Mouse (Mus musculus) forebrain, embryonic 13.5 days (tissue): ENCODE data around the gene Ptpn3. TPM values are rescaled to one million over a fixed set of nuclear protein-coding genes. Genes with fewer than 3 reads are reported as not detected.
A peak's percentile ranks its signal among the peaks of the same experiment; 100 is the strongest.

Experiments
- ATAC-seq: fragments of 200-750 bp; cut with Nextera tagmentation; 2 replicates; pipeline ENCODE4 v1.8.0; 2017
- H3K27ac ChIP-seq: fragments of 300-500 bp; sonication (generic); 2 replicates; pipeline ENCODE4 v1.5.1; 2015; ENCODE audit warnings: inconsistent platforms, mild to moderate bottlenecking, moderate library complexity
- H3K27me3 ChIP-seq: fragments of 300-500 bp; sonication (generic); 2 replicates; pipeline ENCODE4 v1.6.1; 2015; ENCODE audit warnings: mild to moderate bottlenecking, inconsistent platforms
- H3K36me3 ChIP-seq: fragments of 300-500 bp; sonication (generic); 2 replicates; pipeline ENCODE4 v1.6.1; 2015; ENCODE audit warnings: mild to moderate bottlenecking, inconsistent platforms; ENCODE audit not compliant: poor library complexity, severe bottlenecking
- H3K4me1 ChIP-seq: fragments of 300-500 bp; sonication (generic); 2 replicates; pipeline ENCODE4 v1.6.1; 2015; ENCODE audit warnings: inconsistent platforms
- H3K4me2 ChIP-seq: fragments of 300-500 bp; sonication (generic); 2 replicates; pipeline ENCODE4 v1.6.1; 2015; ENCODE audit warnings: inconsistent platforms, mild to moderate bottlenecking, moderate library complexity
- H3K4me3 ChIP-seq: fragments of 300-500 bp; sonication (generic); 2 replicates; pipeline ENCODE4 v1.5.1; 2015; ENCODE audit warnings: mild to moderate bottlenecking, inconsistent platforms
- H3K9ac ChIP-seq: fragments of 300-500 bp; sonication (generic); 2 replicates; pipeline ENCODE4 v1.6.1; 2015; ENCODE audit warnings: mild to moderate bottlenecking, inconsistent platforms
- H3K9me3 ChIP-seq: fragments of 300-500 bp; sonication (generic); replicated peaks from 2 replicates; pipeline ENCODE4 v1.6.1; 2016; ENCODE audit warnings: inconsistent platforms
- WGBS: fragments of 180-500 bp; shearing (Covaris S2); methylation state at CpG from one replicate; pipeline ENCODE4 v1.1.7; 2015; 5-methylcytosine and 5-hydroxymethylcytosine counted together
- polyA plus RNA-seq: library from polyadenylated mRNA; unstranded; fragments of >200 nt; fragmentation: Nextera tagmentation; extraction: Ambion mirVana; gene quantifications from 2 replicates; pipeline ENCODE4 v1.2.1, GENCODE M21; 2015

The Ptpn3 gene
- polyA plus RNA-seq, 1 experiment from 2014 or later = 0.63 TPM

DNA sequence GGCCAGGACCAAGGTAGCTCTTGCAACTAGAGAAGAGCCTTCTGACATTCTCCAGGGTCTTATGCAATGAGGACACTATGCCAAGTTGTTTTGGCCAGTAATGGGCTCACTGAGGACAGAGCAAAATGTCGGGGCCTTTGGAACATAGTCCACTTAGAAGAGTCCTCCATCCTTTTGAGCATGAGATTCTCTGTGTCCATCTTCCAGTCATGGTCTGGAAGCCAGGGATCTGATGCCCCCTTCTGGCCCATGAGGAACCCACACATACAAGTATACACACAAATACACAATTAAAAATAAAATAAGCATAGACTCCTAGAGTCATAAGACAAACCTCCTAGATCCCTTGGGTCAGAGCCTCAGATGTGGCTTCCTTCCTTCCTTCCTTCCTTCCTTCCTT is 120.1 kb downstream of the Ptpn3 start:
- H3K36me3 ChIP-seq = no peaks in the 10 kb centered on the region
- ATAC-seq = no peak
- 56% methylated on average over 1 of the region's 1 CpGs for WGBS

DNA sequence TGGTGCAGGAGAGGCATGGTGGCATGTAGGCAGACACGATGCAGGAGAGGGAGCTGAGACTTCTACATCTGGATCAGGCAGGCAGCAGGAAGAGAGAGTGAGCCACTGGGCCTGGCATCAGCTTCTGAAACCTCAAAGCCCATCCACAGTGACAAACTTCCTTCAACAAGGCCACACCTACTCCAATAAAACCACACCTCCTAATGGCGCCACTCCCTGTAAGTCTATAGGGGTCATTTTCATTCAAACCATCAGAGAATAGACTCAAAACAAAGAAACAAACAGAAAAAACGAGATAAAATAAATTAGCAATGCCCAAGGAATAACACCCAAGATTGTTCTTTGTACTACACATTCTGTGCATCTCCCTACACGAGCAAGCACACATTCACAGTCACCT is 122.8 kb downstream of the Ptpn3 start:
- 66% methylated on average over 4 of the region's 4 CpGs for WGBS
- Histone ChIP-seq H3K4me2 (no peak overlapping the region), H3K9ac (no peak overlapping the region), H3K4me3 (no peak overlapping the region), H3K9me3 (no peaks in the 10 kb centered on the region), H3K36me3 (no peaks in the 10 kb centered on the region), H3K27me3 (no peaks in the 10 kb centered on the region), H3K27ac (no peak overlapping the region), H3K4me1 (0 out of 2 replicates have a peak, but pooled peaks cover 5% of the 10 kb centered on the region)
- ATAC-seq = no peak

More for the DNA sequence above, 120.1 kb downstream of the Ptpn3 start:
- no peak overlapping the region for H3K9ac ChIP-seq
- H3K27ac ChIP-seq = no peak overlapping the region
- H3K4me2 ChIP-seq = no peak overlapping the region
- H3K4me1 ChIP-seq = no peaks in the 10 kb centered on the region
- H3K4me3 ChIP-seq = no peak overlapping the region
- no peaks in the 10 kb centered on the region for H3K27me3 ChIP-seq
- H3K9me3 ChIP-seq = no peaks in the 10 kb centered on the region

DNA sequence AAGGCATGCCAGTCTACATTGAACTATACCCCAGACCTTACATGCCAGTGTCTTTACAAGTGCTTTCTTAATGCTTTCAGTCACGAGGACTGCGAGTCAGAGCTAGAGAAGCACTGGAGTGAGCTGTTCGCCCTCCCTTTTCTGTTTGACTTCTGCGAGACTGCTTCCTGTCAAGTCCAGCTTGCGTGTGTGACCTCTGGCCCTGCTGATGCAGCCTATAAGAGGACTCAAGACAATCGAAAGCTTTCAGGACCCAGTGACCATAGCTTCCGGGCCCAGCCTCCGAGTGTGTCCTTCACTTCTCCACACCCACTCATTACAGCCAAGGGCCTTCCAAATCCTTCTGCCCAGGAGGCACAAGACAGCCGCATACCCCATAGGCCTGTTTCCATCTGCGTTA is 126.3 kb downstream of the Ptpn3 start:
- Histone ChIP-seq H3K27me3 (no peaks in the 10 kb centered on the region), H3K36me3 (no peaks in the 10 kb centered on the region), H3K9me3 (no peaks in the 10 kb centered on the region), H3K4me3 (no peak overlapping the region), H3K4me2 (no peak overlapping the region), H3K27ac (no peak overlapping the region), H3K9ac (no peak overlapping the region), H3K4me1 (0 out of 2 replicates have a peak, but pooled peaks cover 5% of the 10 kb centered on the region)
- ATAC-seq = no peak
- WGBS = 83% methylated on average over 10 of the region's 10 CpGs

DNA sequence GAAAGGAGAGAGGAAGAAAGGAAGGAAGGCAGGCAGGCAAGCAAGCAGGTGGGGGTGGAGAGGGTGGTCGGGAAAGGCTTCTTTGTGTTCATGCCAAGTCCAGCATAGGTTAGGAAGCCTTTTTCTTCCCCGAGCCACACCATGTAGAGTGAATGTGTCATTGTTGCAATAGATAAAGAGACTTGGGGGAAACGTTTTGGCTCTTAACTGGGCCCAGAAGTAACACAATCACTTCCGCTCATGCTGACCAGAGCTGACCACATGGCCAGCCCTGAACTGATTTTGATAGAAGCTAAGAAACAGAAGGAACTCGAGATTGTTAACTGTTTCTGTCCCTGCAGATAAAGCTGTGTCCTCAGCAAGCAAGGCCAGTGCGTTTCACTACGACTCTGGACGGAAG is 128.8 kb downstream of the Ptpn3 start:
- no peak overlapping the region for H3K27ac ChIP-seq
- WGBS = 53% methylated on average over 8 of the region's 8 CpGs
- H3K4me3 ChIP-seq = no peak overlapping the region
- H3K9me3 ChIP-seq = no peaks in the 10 kb centered on the region
- H3K4me2 ChIP-seq = no peak overlapping the region
- no peaks in the 10 kb centered on the region for H3K36me3 ChIP-seq
- no peak for ATAC-seq
- H3K4me1 ChIP-seq = 0 out of 2 replicates have a peak, but pooled peaks cover 5% of the 10 kb centered on the region
- no peaks in the 10 kb centered on the region for H3K27me3 ChIP-seq
- H3K9ac ChIP-seq = no peak overlapping the region

GRCm38 (mm10) chr4:57171817-57172216 is 129.8 kb downstream of the Ptpn3 start:
- Histone ChIP-seq H3K27ac (no peak overlapping the region), H3K27me3 (no peaks in the 10 kb centered on the region), H3K9ac (no peak overlapping the region), H3K36me3 (no peaks in the 10 kb centered on the region), H3K4me3 (no peak overlapping the region), H3K4me1 (0 out of 2 replicates have a peak, but pooled peaks cover 5% of the 10 kb centered on the region), H3K9me3 (no peaks in the 10 kb centered on the region), H3K4me2 (no peak overlapping the region)
- 74% methylated on average over 5 of the region's 5 CpGs for WGBS
- no peak for ATAC-seq

DNA sequence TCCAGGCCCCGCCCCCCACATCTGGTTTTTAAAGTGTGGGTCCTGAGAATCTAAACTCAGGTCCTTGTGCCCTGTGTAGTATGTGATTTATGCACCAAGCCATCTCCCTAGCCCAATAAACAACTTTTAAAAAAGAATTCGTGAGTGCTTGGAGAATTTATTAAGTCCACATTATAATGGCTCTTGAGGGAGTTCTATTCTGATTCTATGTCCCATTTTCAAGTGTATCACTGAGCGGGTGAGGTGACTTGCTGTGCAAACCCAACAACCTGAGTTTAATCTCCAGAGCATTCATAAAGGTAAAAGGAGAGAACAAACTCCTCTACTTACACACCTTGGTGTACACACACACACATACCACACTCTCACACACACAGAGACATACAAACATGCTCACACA is 133.0 kb downstream of the Ptpn3 start:
- Histone ChIP-seq H3K9me3 (no peaks in the 10 kb centered on the region), H3K4me3 (no peak overlapping the region), H3K27ac (no peak overlapping the region), H3K36me3 (no peaks in the 10 kb centered on the region), H3K4me2 (no peak overlapping the region), H3K4me1 (0 out of 2 replicates have a peak, but pooled peaks cover under 1% of the 10 kb centered on the region), H3K27me3 (no peaks in the 10 kb centered on the region), H3K9ac (no peak overlapping the region)
- ATAC-seq = no peak
- WGBS = 79% methylated on average over 3 of the region's 3 CpGs

GRCm38 (mm10) chr4:57168277-57168676 is 133.4 kb downstream of the Ptpn3 start:
- no peak for ATAC-seq
- WGBS = 81% methylated on average over 1 of the region's 1 CpGs
- H3K27me3 ChIP-seq = no peaks in the 10 kb centered on the region
- no peak overlapping the region for H3K4me3 ChIP-seq
- H3K4me2 ChIP-seq = no peak overlapping the region
- H3K9me3 ChIP-seq = no peaks in the 10 kb centered on the region
- H3K27ac ChIP-seq = no peak overlapping the region
- no peak overlapping the region for H3K9ac ChIP-seq
- no peaks in the 10 kb centered on the region for H3K36me3 ChIP-seq
- H3K4me1 ChIP-seq = peaks cover 4% of the 10 kb centered on the region

DNA sequence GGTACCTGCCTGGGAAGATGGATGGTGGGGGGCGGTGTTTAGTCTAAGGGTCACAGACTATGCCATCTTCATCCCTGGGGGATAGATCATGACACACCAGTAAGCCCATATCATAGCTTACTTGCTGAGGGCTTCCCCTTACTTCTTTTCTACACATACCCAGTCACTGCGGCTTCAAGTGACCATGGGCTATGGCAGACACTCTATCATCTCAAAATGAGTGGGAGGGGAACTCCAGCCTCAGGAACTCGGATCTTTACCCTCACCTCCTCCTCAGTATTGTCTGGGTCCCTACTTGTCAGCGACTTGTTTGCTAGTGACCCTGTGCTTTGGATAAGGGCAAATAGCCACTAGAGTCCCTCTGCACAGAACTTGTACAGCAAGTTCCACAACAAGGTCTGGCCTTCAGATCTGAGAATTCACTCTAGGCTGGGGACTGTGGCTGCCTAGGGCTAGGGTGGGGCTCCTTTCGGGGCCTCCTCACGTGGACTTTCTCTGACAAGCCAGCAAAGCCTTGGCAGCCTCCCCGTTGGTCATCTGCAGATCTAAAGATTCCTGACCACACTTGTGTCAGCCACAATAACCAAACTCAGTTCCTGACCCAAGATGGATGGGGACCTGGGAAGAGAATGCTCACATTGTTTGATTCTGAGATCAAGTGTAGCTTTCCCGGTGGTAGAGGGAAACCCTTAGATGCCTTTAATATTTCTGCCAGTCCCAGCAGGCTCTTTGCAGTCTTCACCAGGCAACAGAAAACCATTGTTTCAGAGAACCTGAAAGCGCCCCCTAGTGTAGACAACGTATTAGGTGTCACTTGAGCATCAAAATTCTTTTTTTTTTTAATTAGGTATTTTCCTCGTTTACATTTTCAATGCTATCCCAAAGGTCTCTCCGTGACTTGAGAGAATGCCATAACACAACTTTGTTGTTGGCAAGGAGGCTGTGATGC is 134.4 kb downstream of the Ptpn3 start:
- Histone ChIP-seq H3K4me2 (no peak overlapping the region), H3K9ac (no peak overlapping the region), H3K4me3 (no peak overlapping the region), H3K27me3 (no peaks in the 10 kb centered on the region), H3K4me1 (peaks cover 12% of the 10 kb centered on the region), H3K36me3 (no peaks in the 10 kb centered on the region), H3K9me3 (no peaks in the 10 kb centered on the region), H3K27ac (no peak overlapping the region)
- ATAC-seq = no peak
- 59% methylated on average over 12 of the region's 12 CpGs for WGBS

DNA sequence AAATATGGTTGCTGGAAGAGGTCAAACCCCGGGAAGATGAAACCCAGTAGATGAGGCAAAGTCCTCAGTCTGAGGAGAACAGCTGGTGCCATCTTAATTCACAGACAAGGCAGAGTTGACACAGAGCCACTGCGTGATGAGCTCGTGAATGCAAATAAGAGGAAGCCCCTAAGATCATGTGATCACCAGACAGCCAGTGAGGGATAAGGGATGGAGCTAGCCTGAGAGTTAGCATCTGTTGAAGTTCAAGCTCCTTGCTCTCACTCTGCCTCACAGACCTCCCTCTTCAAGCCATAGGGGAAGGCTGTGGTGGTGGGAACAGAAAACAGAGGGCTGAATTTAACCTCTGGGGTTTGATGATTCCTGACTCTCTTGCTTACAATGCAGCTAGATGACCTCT is 136.0 kb downstream of the Ptpn3 start:
- no peaks in the 10 kb centered on the region for H3K9me3 ChIP-seq
- H3K4me2 ChIP-seq = no peak overlapping the region
- no peak overlapping the region for H3K4me3 ChIP-seq
- H3K36me3 ChIP-seq = no peaks in the 10 kb centered on the region
- no peak overlapping the region for H3K27ac ChIP-seq
- no peak overlapping the region for H3K9ac ChIP-seq
- peaks cover 12% of the 10 kb centered on the region for H3K4me1 ChIP-seq
- H3K27me3 ChIP-seq = no peaks in the 10 kb centered on the region
- ATAC-seq = no peak
- WGBS = 56% methylated on average over 3 of the region's 3 CpGs

DNA sequence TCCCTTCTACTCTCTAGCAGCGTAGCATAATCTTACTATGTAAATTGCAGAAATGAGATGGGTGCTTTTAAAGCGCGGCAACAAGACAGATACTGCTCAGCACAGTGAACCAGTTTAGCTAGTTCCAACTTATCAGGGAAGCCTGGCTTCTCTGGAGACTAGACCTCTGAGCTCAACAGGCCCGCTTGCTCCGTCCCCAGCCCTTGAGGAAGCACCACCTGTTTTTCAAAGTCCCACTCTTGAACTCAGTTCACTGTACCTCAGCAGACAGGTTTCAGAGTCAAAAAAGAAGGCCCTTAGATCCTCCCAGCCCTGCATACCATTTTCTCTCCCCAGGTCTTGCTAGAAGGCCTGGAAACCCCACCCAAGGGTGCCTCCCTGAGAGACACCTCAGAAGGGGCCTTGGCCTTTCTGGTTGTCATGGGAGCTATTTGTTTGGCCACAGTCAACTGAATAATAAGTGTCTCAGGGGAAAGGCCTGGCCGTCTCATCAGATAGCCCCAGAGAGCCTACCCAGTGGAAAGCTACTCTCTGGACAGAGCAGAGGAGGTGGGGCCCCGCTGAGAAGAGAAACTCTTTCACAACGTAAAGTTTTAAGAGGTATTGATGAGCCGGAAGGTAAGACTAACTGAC is 136.9 kb downstream of the Ptpn3 start:
- Histone ChIP-seq H3K4me3 (no peak overlapping the region), H3K27ac (no peak overlapping the region), H3K9me3 (no peaks in the 10 kb centered on the region), H3K36me3 (no peaks in the 10 kb centered on the region), H3K4me1 (peaks cover 12% of the 10 kb centered on the region), H3K9ac (no peak overlapping the region), H3K4me2 (no peak overlapping the region), H3K27me3 (no peaks in the 10 kb centered on the region)
- 91% methylated on average over 9 of the region's 9 CpGs for WGBS
- no peak for ATAC-seq

DNA sequence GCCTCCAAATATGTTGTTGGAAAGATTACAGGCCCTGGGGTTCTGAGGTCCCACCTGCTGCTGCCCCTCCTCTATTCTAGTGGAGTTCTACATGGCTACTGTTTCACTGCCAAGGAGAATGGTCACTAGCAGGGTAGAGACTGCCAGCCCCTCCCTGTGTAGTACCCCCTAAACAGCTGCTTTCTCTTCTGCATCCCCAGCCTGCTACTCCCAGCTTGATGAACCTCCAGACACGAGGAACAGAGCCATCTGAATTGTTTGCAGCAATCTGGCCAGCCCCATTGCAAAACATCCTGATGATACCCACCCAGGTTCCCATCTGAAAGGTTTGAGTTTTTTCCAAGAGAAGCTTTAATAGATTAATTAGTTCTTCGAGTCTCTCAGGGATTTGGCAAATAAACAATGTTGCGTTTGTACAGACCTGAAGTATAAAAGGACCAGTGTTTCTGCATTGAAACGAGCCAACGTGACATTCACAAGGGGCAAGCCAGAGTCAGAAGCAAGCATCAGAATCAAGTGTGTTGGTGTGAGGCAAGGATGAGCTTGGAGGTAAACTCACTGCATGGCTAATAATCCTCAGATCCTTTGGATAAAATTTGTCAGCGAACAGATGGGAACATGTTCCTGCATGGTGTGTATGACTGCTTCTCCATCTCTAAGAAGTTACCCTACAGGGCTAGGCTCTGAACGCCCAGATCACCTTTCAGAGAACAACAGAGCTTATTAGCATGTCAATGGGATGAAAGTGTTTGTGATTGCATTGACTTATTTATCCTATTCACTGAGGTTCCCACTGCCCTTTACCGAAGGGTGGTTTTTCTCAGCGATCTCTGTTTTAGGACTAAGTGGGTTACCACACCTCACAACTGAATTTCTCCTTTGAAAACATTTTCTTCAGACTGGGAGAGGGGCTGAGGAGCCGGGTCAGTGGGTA is 138.6 kb downstream of the Ptpn3 start:
- 9% methylated on average over 10 of the region's 10 CpGs for WGBS
- H3K4me2 ChIP-seq = 0 out of 2 replicates have a peak overlapping the region, but pooled peaks have one; percentile 9
- no peaks in the 10 kb centered on the region for H3K36me3 ChIP-seq
- no peaks in the 10 kb centered on the region for H3K9me3 ChIP-seq
- no peaks in the 10 kb centered on the region for H3K27me3 ChIP-seq
- peaks cover 12% of the 10 kb centered on the region for H3K4me1 ChIP-seq
- H3K9ac ChIP-seq = no peak overlapping the region
- H3K4me3 ChIP-seq = no peak overlapping the region
- H3K27ac ChIP-seq = 0 out of 2 replicates have a peak overlapping the region, but pooled peaks have one; percentile 3
- peak; percentile 63 for ATAC-seq
